Comparison of ENCODE assay signal across 39 mouse cellular contexts in the genomic region with DNA sequence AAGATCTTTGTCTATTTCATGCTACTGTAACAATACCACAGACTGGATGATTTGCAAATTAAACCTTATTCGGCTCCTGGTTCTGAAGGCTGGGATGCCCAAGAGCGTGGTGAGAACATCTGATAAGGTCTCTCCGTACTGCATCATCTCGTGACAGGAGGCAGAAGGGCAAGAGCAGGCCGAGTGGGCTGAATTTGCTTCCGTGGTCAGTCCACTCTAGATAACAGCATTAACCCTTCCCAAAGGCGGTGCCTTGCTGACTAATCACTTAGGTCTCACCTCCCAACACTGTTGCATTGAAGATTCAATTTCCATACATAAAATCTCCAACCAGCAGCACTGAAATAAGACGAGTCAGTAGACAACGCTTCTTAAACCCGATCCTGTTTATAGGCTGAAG. TPM values are rescaled to one million over a fixed set of nuclear protein-coding genes. Genes with fewer than 3 reads are reported as not detected.
"Had no signal": no experiment of that assay in that cellular context is flagged by ENCODE, and none has a peak within 500 bp of the region (broad histone marks: within the 10 kb centered on the region; RNA-seq: fewer than 3 reads in every experiment).

No protein-coding gene starts in this region.

- H3K9me3 ChIP-seq: hindbrain, embryonic 13.5 days; hindbrain, embryonic 15.5 days; intestine, embryonic 15.5 days; kidney, embryonic 15.5 days; limb, embryonic 13.5 days; limb, embryonic 15.5 days; liver, embryonic 12.5 days had no signal

- ATAC-seq: hindbrain, postnatal 0 days; intestine, embryonic 15.5 days; liver, embryonic 12.5 days had no signal

- H3K4me3 ChIP-seq: heart, adult 2 months; heart, embryonic 12.5 days; hindbrain, embryonic 13.5 days; hindbrain, embryonic 15.5 days; intestine, embryonic 15.5 days; kidney, embryonic 15.5 days; limb, embryonic 13.5 days; limb, embryonic 15.5 days; liver, embryonic 12.5 days had no signal

- H3K27ac ChIP-seq: heart, adult 2 months; hindbrain, embryonic 13.5 days; hindbrain, embryonic 15.5 days; hindbrain, postnatal 0 days; intestine, embryonic 15.5 days; kidney, embryonic 15.5 days; kidney, postnatal 0 days; limb, embryonic 13.5 days; limb, embryonic 15.5 days; liver, embryonic 12.5 days; liver, embryonic 14.5 days had no signal

- H3K4me2 ChIP-seq: heart, embryonic 12.5 days; hindbrain, embryonic 13.5 days; hindbrain, embryonic 15.5 days; intestine, embryonic 15.5 days; kidney, embryonic 15.5 days; limb, embryonic 13.5 days; limb, embryonic 15.5 days; liver, embryonic 12.5 days had no signal

- H3K36me3 ChIP-seq: heart, embryonic 12.5 days; hindbrain, embryonic 13.5 days; hindbrain, embryonic 15.5 days; intestine, embryonic 15.5 days; kidney, embryonic 15.5 days; limb, embryonic 13.5 days; limb, embryonic 15.5 days; liver, embryonic 12.5 days had no signal

- H3K9ac ChIP-seq: heart, embryonic 12.5 days; hindbrain, embryonic 13.5 days; hindbrain, embryonic 15.5 days; intestine, embryonic 15.5 days; kidney, embryonic 15.5 days; limb, embryonic 13.5 days; limb, embryonic 15.5 days; liver, embryonic 12.5 days; liver, embryonic 14.5 days had no signal

- DNase-seq: gastrocnemius, postnatal 14 days; gastrocnemius, postnatal 36 days; heart, adult 2 months; heart, postnatal 10 days; heart, postnatal 36 days; kidney, adult 11 months; kidney, adult 2 months; kidney, adult 9 months; kidney, postnatal 14 days; kidney, postnatal 36 days; layer of hippocampus, adult 9-11 months; layer of hippocampus, postnatal 36 days; left cerebral cortex, postnatal 4 days had no signal

RNA-seq across cellular contexts. Expression of a gene that starts 3.1 kb away (rescaled TPM):
- total RNA-seq: hematopoietic stem cell, adult 5-6 weeks had no signal

RNA-seq across cellular contexts. Expression of a gene that starts 39.4 kb away (rescaled TPM):
- total RNA-seq: hematopoietic stem cell, adult 5-6 weeks; hindbrain, postnatal 0 days; liver, adult 2 months had no signal
- polyA plus RNA-seq: kidney, adult 2 months; large intestine, adult 2 months; limb, embryonic 11.5 days; limb, embryonic 13.5 days; limb, embryonic 15.5 days; liver, adult 2 months had no signal

RNA-seq across cellular contexts. Expression of a gene that starts 56.0 kb away (rescaled TPM):
- total RNA-seq: gastrocnemius, adult 18-20 months; gastrocnemius, adult 8-10 months; gastrocnemius, postnatal 14 days; gastrocnemius, postnatal 36 days; heart, adult 2 months; heart, postnatal 10 days; heart, postnatal 36 days; hematopoietic stem cell, adult 5-6 weeks; hindbrain, postnatal 0 days; layer of hippocampus, adult 18-20 months; layer of hippocampus, adult 8-10 months; layer of hippocampus, postnatal 14 days; layer of hippocampus, postnatal 36 days; left cerebral cortex, adult 18-20 months; left cerebral cortex, adult 8-10 months; left cerebral cortex, postnatal 10 days; left cerebral cortex, postnatal 25 days; left cerebral cortex, postnatal 4 days; liver, adult 2 months had no signal
- polyA plus RNA-seq: gonadal fat pad, adult 2 months; heart, adult 2 months; kidney, adult 2 months; liver, adult 2 months had no signal

RNA-seq across cellular contexts. Expression of a gene that starts 56.8 kb away (rescaled TPM):
- total RNA-seq: gastrocnemius, adult 8-10 months; gastrocnemius, postnatal 14 days; gastrocnemius, postnatal 36 days; heart, postnatal 36 days; hematopoietic stem cell, adult 5-6 weeks; liver, adult 2 months had no signal
- polyA plus RNA-seq: heart, embryonic 14.5 days; kidney, adult 2 months; large intestine, adult 2 months; limb, embryonic 11.5 days; limb, embryonic 15.5 days; liver, adult 2 months had no signal
